9 mouse cellular contexts compared by ENCODE assay signal in genomic region chr8:109903909-109904469, GRCm38 (mm10). TPM values are rescaled to one million over a fixed set of nuclear protein-coding genes. Genes with fewer than 3 reads are reported as not detected.
A peak's percentile ranks its signal among the peaks of the same experiment; 100 is the strongest.
DNase-seq lines count a peak whose midpoint lies in the region; ATAC-seq and TF ChIP-seq lines count a peak whose summit lies in the region.
"Had no signal": no experiment of that assay in that cellular context is flagged by ENCODE, and none has a peak within 500 bp of the region (broad histone marks: within the 10 kb centered on the region; RNA-seq: fewer than 3 reads in every experiment).

No protein-coding gene starts in this region.

- H3K9ac ChIP-seq in intestine, postnatal 0 days (ENCODE audit: low read depth, low read length), result no peak overlapping the region
- no peak overlapping the region for H3K9ac ChIP-seq in intestine, embryonic 15.5 days
- H3K9ac ChIP-seq: limb, embryonic 12.5 days had no signal

- H3K27ac ChIP-seq in intestine, postnatal 0 days (ENCODE audit: low read depth, low read length), result peak overlapping the region; percentile 69; the same call in 1 of the 2 replicates
- H3K27ac ChIP-seq in intestine, embryonic 15.5 days, result no peak overlapping the region
- H3K27ac ChIP-seq: limb, embryonic 12.5 days had no signal

- H3K9me3 ChIP-seq in intestine, postnatal 0 days (ENCODE audit: control insufficient read depth), result no peaks in the 10 kb centered on the region
- no peaks in the 10 kb centered on the region for H3K9me3 ChIP-seq in intestine, embryonic 15.5 days
- H3K9me3 ChIP-seq: limb, embryonic 12.5 days had no signal

- H3K36me3 ChIP-seq in intestine, postnatal 0 days (ENCODE audit: control insufficient read depth, insufficient read depth), result peaks cover 5% of the 10 kb centered on the region; the same call in 1 of the 2 replicates
- 0 out of 2 replicates have a peak, but pooled peaks cover 3% of the 10 kb centered on the region for H3K36me3 ChIP-seq in intestine, embryonic 15.5 days

- peak; percentile 57 for DNase-seq in brain, embryonic 14.5 days (ENCODE audit: low read depth)
- peak; percentile 74 for DNase-seq in layer of hippocampus, adult 9-11 months
- DNase-seq in right cerebral cortex, adult 2 months (ENCODE audit: low spot score in 2 of 2), result peak; percentile 22 to 43
- no peak for DNase-seq in lung, postnatal 14 days
- DNase-seq in kidney, postnatal 10 days, result no peak
- DNase-seq: kidney, adult 2 months had no signal

- ATAC-seq in intestine, postnatal 0 days, result no peak
- no peak for ATAC-seq in intestine, embryonic 15.5 days

- H3K4me2 ChIP-seq in intestine, postnatal 0 days (replicated peaks; ENCODE audit: low read depth), result no peak overlapping the region
- H3K4me2 ChIP-seq in intestine, embryonic 15.5 days (replicated peaks), result no peak overlapping the region
- H3K4me2 ChIP-seq: limb, embryonic 12.5 days had no signal

- TF ChIP-seq CTCF in intestine, postnatal 0 days (IDR thresholded peaks at IDR 0.05; ENCODE audit: low read depth), result no peak
- no peak for TF ChIP-seq CTCF in brain, embryonic 14.5 days (IDR thresholded peaks at IDR 0.05; ENCODE audit: borderline replicate concordance, extremely low read depth, insufficient read depth, insufficient read length)

- no peak for TF ChIP-seq POLR2A in brain, embryonic 14.5 days (IDR thresholded peaks at IDR 0.05; ENCODE audit: borderline replicate concordance, extremely low read depth, insufficient read depth, insufficient read length, poor library complexity, severe bottlenecking)

- H3K4me3 ChIP-seq in intestine, postnatal 0 days (ENCODE audit: low read depth, low read length), result no peak overlapping the region
- no peak overlapping the region for H3K4me3 ChIP-seq in intestine, embryonic 15.5 days (replicated peaks)
- H3K4me3 ChIP-seq: limb, embryonic 12.5 days had no signal

- WGBS in intestine, postnatal 0 days, result 71% methylated on average over 10 of the region's 10 CpGs
- 75% methylated on average over 10 of the region's 10 CpGs for WGBS in intestine, embryonic 15.5 days

- no peaks in the 10 kb centered on the region for H3K27me3 ChIP-seq in intestine, postnatal 0 days (replicated peaks; ENCODE audit: control insufficient read depth, insufficient read depth, low read length)
- H3K27me3 ChIP-seq in intestine, embryonic 15.5 days (replicated peaks), result no peaks in the 10 kb centered on the region
- H3K27me3 ChIP-seq: limb, embryonic 12.5 days had no signal

- H3K4me1 ChIP-seq in intestine, postnatal 0 days (replicated peaks; ENCODE audit: control insufficient read depth, insufficient read depth, low read length), result no peaks in the 10 kb centered on the region
- no peaks in the 10 kb centered on the region for H3K4me1 ChIP-seq in intestine, embryonic 15.5 days (replicated peaks)
- H3K4me1 ChIP-seq: limb, embryonic 12.5 days had no signal

RNA-seq across cellular contexts. Expression of gene Phlpp2, which starts 35.6 kb away (rescaled TPM):
- polyA plus RNA-seq in intestine, postnatal 0 days (2015; fragmentation: Nextera tagmentation; extraction: Ambion mirVana), result 3.1 and 4.1 TPM in 2 replicates
- 2.1 and 2.4 TPM in 2 replicates for polyA plus RNA-seq in intestine, embryonic 15.5 days (2015; fragmentation: Nextera tagmentation; extraction: Ambion mirVana)
- polyA plus RNA-seq in brain, embryonic 14.5 days (2012; rRNA removed), result 14.6 TPM in 2 replicates

RNA-seq across cellular contexts. Expression of gene Marveld3, which starts 58.0 kb away (rescaled TPM):
- 24.9 and 25.0 TPM in 2 replicates for polyA plus RNA-seq in intestine, postnatal 0 days (2015; fragmentation: Nextera tagmentation; extraction: Ambion mirVana)
- 12.8 and 14.6 TPM in 2 replicates for polyA plus RNA-seq in intestine, embryonic 15.5 days (2015; fragmentation: Nextera tagmentation; extraction: Ambion mirVana)
- polyA plus RNA-seq in brain, embryonic 14.5 days (2012; rRNA removed), result 0.77 and 0.79 TPM in 2 replicates

Comparison
In these comparisons a context has a peak if more than half of its experiments do, and no peak if none do; other contexts are left out.
1. DNase-seq: peak in brain, embryonic 14.5 days (single experiment), layer of hippocampus, adult 9-11 months (single experiment) and right cerebral cortex, adult 2 months (2 of 2); none in lung, postnatal 14 days (single experiment) and kidney, postnatal 10 days (single experiment).